Mouse (Mus musculus): Measurements from ENCODE around the gene Clec3b. TPM values are rescaled to one million over a fixed set of nuclear protein-coding genes. Genes with fewer than 3 reads are reported as not detected.
A peak's percentile ranks its signal among the peaks of the same experiment; 100 is the strongest.

Gene Clec3b
- polyA plus RNA-seq, 1 experiment from 2014 or later, result not detected

- Histone ChIP-seq H3K27me3 (ENCODE audit: control insufficient read depth, insufficient read depth, low read length) (no peaks in the 10 kb centered on the region), H3K27ac (replicated peaks; ENCODE audit: low read depth, low read length) (no peak overlapping the region), H3K4me2 (ENCODE audit: low read depth, low read length) (no peak overlapping the region), H3K9ac (replicated peaks; ENCODE audit: low read length) (no peak overlapping the region), H3K36me3 (replicated peaks; ENCODE audit: control insufficient read depth, insufficient read depth, low read depth, low read length) (peaks cover 2% of the 10 kb centered on the region; the same call in 1 of the 2 replicates), H3K4me3 (ENCODE audit: low read depth, low read length) (no peak overlapping the region), H3K9me3 (replicated peaks; ENCODE audit: control insufficient read depth, low read length) (no peaks in the 10 kb centered on the region), H3K4me1 (ENCODE audit: control insufficient read depth, insufficient read depth, low read length) (no peaks in the 10 kb centered on the region)
- 74% methylated on average over 5 of the region's 5 CpGs for WGBS
- ATAC-seq (replicated peaks; ENCODE audit: insufficient number of reproducible peaks, low FRiP score, low TSS enrichment, low read depth), result 0 out of 2 replicates have a peak, but pooled peaks have one; percentile 26
- DNase-seq (ENCODE audit: low spot score), result no peak
Observed at GRCm38 (mm10) chr9:123138891-123139474, 11.8 kb upstream of the Clec3b start.

GRCm38 (mm10) chr9:123139887-123140614 lies 10.7 kb upstream of the Clec3b start:
- H3K36me3 ChIP-seq (replicated peaks; ENCODE audit: control insufficient read depth, insufficient read depth, low read depth, low read length), result peaks cover 2% of the 10 kb centered on the region; the same call in 1 of the 2 replicates
- WGBS, result 89% methylated on average over 4 of the region's 4 CpGs
- no peak overlapping the region for H3K9ac ChIP-seq (replicated peaks; ENCODE audit: low read length)
- H3K27ac ChIP-seq (replicated peaks; ENCODE audit: low read depth, low read length), result no peak overlapping the region
- H3K4me3 ChIP-seq (ENCODE audit: low read depth, low read length), result no peak overlapping the region
- no peaks in the 10 kb centered on the region for H3K27me3 ChIP-seq (ENCODE audit: control insufficient read depth, insufficient read depth, low read length)
- ATAC-seq (replicated peaks; ENCODE audit: insufficient number of reproducible peaks, low FRiP score, low TSS enrichment, low read depth) (no peak), DNase-seq (ENCODE audit: low spot score) (no peak)
- H3K4me2 ChIP-seq (ENCODE audit: low read depth, low read length), result no peak overlapping the region
- no peaks in the 10 kb centered on the region for H3K9me3 ChIP-seq (replicated peaks; ENCODE audit: control insufficient read depth, low read length)
- no peaks in the 10 kb centered on the region for H3K4me1 ChIP-seq (ENCODE audit: control insufficient read depth, insufficient read depth, low read length)

GRCm38 (mm10) chr9:123148430-123148829 lies 2.3 kb upstream of the Clec3b start:
- Histone ChIP-seq H3K4me1 (ENCODE audit: control insufficient read depth, insufficient read depth, low read length) (no peaks in the 10 kb centered on the region), H3K36me3 (replicated peaks; ENCODE audit: control insufficient read depth, insufficient read depth, low read depth, low read length) (no peaks in the 10 kb centered on the region), H3K9me3 (replicated peaks; ENCODE audit: control insufficient read depth, low read length) (no peaks in the 10 kb centered on the region), H3K27me3 (ENCODE audit: control insufficient read depth, insufficient read depth, low read length) (no peaks in the 10 kb centered on the region), H3K4me2 (ENCODE audit: low read depth, low read length) (no peak overlapping the region), H3K27ac (replicated peaks; ENCODE audit: low read depth, low read length) (no peak overlapping the region), H3K9ac (replicated peaks; ENCODE audit: low read length) (no peak overlapping the region), H3K4me3 (ENCODE audit: low read depth, low read length) (no peak overlapping the region)
- no peak for ATAC-seq (replicated peaks; ENCODE audit: insufficient number of reproducible peaks, low FRiP score, low TSS enrichment, low read depth)
- DNase-seq (ENCODE audit: low spot score), result no peak
- WGBS, result 91% methylated on average over 5 of the region's 5 CpGs

- ATAC-seq (replicated peaks; ENCODE audit: insufficient number of reproducible peaks, low FRiP score, low TSS enrichment, low read depth) (no peak), DNase-seq (ENCODE audit: low spot score) (no peak)
- Histone ChIP-seq H3K9ac (replicated peaks; ENCODE audit: low read length) (no peak overlapping the region), H3K4me1 (ENCODE audit: control insufficient read depth, insufficient read depth, low read length) (no peaks in the 10 kb centered on the region), H3K36me3 (replicated peaks; ENCODE audit: control insufficient read depth, insufficient read depth, low read depth, low read length) (no peaks in the 10 kb centered on the region), H3K9me3 (replicated peaks; ENCODE audit: control insufficient read depth, low read length) (no peaks in the 10 kb centered on the region), H3K4me2 (ENCODE audit: low read depth, low read length) (no peak overlapping the region), H3K27ac (replicated peaks; ENCODE audit: low read depth, low read length) (no peak overlapping the region), H3K27me3 (ENCODE audit: control insufficient read depth, insufficient read depth, low read length) (no peaks in the 10 kb centered on the region), H3K4me3 (ENCODE audit: low read depth, low read length) (no peak overlapping the region)
- 58% methylated on average over 1 of the region's 1 CpGs for WGBS
Observed at GRCm38 (mm10) chr9:123151561-123151960, 815 bp downstream of the Clec3b start.

DNA sequence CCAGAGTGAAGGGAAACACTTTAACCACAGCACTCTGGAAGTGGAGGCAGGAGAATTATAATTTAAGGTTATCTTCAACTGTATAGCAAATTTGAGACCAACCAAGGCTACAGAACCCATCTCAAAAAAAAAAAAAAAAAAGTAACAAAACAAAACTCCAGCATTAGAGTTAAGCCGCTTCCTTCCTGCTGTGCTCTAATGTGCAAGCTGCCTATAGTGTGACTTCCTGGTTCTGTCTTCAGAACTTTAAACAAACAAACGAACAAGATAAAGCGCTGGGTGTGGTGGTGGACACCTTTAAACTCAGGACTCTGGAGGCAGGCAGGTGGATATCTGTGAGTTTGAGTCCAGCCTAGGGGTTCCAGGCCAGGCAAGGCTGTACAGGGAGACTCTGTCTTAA lies 1.3 kb downstream of the Clec3b start:
- no peak overlapping the region for H3K4me2 ChIP-seq (ENCODE audit: low read depth, low read length)
- no peak overlapping the region for H3K4me3 ChIP-seq (ENCODE audit: low read depth, low read length)
- no peak overlapping the region for H3K9ac ChIP-seq (replicated peaks; ENCODE audit: low read length)
- no peaks in the 10 kb centered on the region for H3K27me3 ChIP-seq (ENCODE audit: control insufficient read depth, insufficient read depth, low read length)
- ATAC-seq (replicated peaks; ENCODE audit: insufficient number of reproducible peaks, low FRiP score, low TSS enrichment, low read depth) (no peak), DNase-seq (ENCODE audit: low spot score) (no peak)
- no peaks in the 10 kb centered on the region for H3K9me3 ChIP-seq (replicated peaks; ENCODE audit: control insufficient read depth, low read length)
- no peaks in the 10 kb centered on the region for H3K4me1 ChIP-seq (ENCODE audit: control insufficient read depth, insufficient read depth, low read length)
- no peak overlapping the region for H3K27ac ChIP-seq (replicated peaks; ENCODE audit: low read depth, low read length)
- no peaks in the 10 kb centered on the region for H3K36me3 ChIP-seq (replicated peaks; ENCODE audit: control insufficient read depth, insufficient read depth, low read depth, low read length)
- 82% methylated on average over 3 of the region's 3 CpGs for WGBS

DNA sequence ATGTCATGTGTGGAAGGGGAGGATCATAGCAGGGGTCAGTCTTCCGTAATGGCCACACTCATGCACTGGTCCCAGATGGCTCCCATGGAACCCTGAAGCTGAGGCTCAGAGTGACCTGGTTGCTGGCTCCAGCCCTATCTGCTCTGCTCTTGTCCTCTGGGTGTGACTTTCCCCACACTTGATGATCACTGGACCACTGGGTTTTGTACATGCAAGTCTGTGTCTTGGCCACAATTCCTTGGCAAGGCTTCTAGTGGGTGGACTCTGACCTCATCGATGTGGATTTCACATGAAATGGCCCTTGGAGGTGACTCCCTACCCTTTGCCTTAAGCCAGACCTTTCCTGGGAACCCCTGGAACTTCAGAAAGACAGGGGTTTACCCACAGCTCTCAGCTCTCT lies 2.4 kb downstream of the Clec3b start:
- DNase-seq (ENCODE audit: low spot score) (no peak), ATAC-seq (replicated peaks; ENCODE audit: insufficient number of reproducible peaks, low FRiP score, low TSS enrichment, low read depth) (no peak)
- H3K9me3 ChIP-seq (replicated peaks; ENCODE audit: control insufficient read depth, low read length), result no peaks in the 10 kb centered on the region
- no peak overlapping the region for H3K4me2 ChIP-seq (ENCODE audit: low read depth, low read length)
- H3K4me1 ChIP-seq (ENCODE audit: control insufficient read depth, insufficient read depth, low read length), result no peaks in the 10 kb centered on the region
- H3K36me3 ChIP-seq (replicated peaks; ENCODE audit: control insufficient read depth, insufficient read depth, low read depth, low read length), result no peaks in the 10 kb centered on the region
- H3K4me3 ChIP-seq (ENCODE audit: low read depth, low read length), result no peak overlapping the region
- WGBS, result 92% methylated on average over 2 of the region's 2 CpGs
- no peak overlapping the region for H3K9ac ChIP-seq (replicated peaks; ENCODE audit: low read length)
- H3K27me3 ChIP-seq (ENCODE audit: control insufficient read depth, insufficient read depth, low read length), result no peaks in the 10 kb centered on the region
- H3K27ac ChIP-seq (replicated peaks; ENCODE audit: low read depth, low read length), result no peak overlapping the region

DNA sequence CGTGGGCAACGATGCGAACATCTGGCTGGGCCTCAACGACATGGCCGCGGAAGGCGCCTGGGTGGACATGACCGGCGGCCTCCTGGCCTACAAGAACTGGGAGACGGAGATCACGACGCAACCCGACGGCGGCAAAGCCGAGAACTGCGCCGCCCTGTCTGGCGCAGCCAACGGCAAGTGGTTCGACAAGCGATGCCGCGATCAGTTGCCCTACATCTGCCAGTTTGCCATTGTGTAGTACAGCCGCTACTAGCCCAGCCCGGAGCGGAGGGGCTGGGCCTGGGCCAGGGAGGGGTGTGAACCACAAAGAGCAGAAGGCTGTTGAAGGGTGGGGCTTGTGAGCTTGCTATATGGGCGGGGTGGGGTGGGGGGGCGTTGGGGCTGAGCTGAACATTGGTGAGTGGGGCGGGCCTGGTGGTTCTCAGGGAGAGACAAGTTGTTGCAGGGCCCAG lies 6.2 kb downstream of the Clec3b start:
- H3K4me3 ChIP-seq (ENCODE audit: low read depth, low read length), result peak overlapping the region; percentile 12; the same call in 1 of the 2 replicates
- H3K36me3 ChIP-seq (replicated peaks; ENCODE audit: control insufficient read depth, insufficient read depth, low read depth, low read length), result no peaks in the 10 kb centered on the region
- no peaks in the 10 kb centered on the region for H3K4me1 ChIP-seq (ENCODE audit: control insufficient read depth, insufficient read depth, low read length)
- ATAC-seq (replicated peaks; ENCODE audit: insufficient number of reproducible peaks, low FRiP score, low TSS enrichment, low read depth) (0 out of 2 replicates have a peak, but pooled peaks have one; percentile 56), DNase-seq (ENCODE audit: low spot score) (peak; percentile 35)
- H3K9me3 ChIP-seq (replicated peaks; ENCODE audit: control insufficient read depth, low read length), result no peaks in the 10 kb centered on the region
- H3K27me3 ChIP-seq (ENCODE audit: control insufficient read depth, insufficient read depth, low read length), result no peaks in the 10 kb centered on the region
- peak overlapping the region; percentile 32 for H3K4me2 ChIP-seq (ENCODE audit: low read depth, low read length)
- no peak overlapping the region for H3K27ac ChIP-seq (replicated peaks; ENCODE audit: low read depth, low read length)
- 32% methylated on average over 30 of the region's 30 CpGs for WGBS
- H3K9ac ChIP-seq (replicated peaks; ENCODE audit: low read length), result peak overlapping the region; percentile 44; the same call in 1 of the 2 replicates

DNA sequence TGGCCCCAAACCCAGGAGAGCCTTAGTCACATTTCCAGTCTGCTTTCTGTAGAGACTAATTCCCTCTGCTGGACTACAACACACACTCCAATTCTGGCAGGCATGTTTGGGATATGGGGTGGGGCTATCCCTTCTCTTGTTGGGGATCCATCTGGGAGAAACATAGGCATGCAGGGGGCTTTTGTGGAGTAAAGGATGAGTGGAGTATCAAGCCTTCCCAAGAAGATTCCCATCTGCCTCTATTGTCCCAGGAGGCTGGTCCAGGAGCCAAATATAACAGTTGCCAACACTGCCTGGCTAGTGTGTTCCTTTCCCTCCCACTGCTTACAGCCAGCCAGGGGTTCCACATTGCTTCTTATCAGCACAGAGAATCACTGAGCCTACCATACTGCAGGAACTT lies 7.0 kb downstream of the Clec3b start:
- H3K4me2 ChIP-seq (ENCODE audit: low read depth, low read length), result no peak overlapping the region
- no peak overlapping the region for H3K4me3 ChIP-seq (ENCODE audit: low read depth, low read length)
- DNase-seq (ENCODE audit: low spot score), result no peak
- H3K27ac ChIP-seq (replicated peaks; ENCODE audit: low read depth, low read length), result no peak overlapping the region
- H3K27me3 ChIP-seq (ENCODE audit: control insufficient read depth, insufficient read depth, low read length), result no peaks in the 10 kb centered on the region
- ATAC-seq (replicated peaks; ENCODE audit: insufficient number of reproducible peaks, low FRiP score, low TSS enrichment, low read depth), result no peak
- no peaks in the 10 kb centered on the region for H3K36me3 ChIP-seq (replicated peaks; ENCODE audit: control insufficient read depth, insufficient read depth, low read depth, low read length)
- no peaks in the 10 kb centered on the region for H3K9me3 ChIP-seq (replicated peaks; ENCODE audit: control insufficient read depth, low read length)
- H3K9ac ChIP-seq (replicated peaks; ENCODE audit: low read length), result no peak overlapping the region
- no peaks in the 10 kb centered on the region for H3K4me1 ChIP-seq (ENCODE audit: control insufficient read depth, insufficient read depth, low read length)

Measured in embryonic facial prominence, embryonic 11.5 days (tissue).